Mouse (Mus musculus) bone marrow macrophage, adult 2 months (primary cell): ENCODE results near the gene Ppm1e. TPM values are rescaled to one million over a fixed set of nuclear protein-coding genes. Genes with fewer than 3 reads are reported as not detected.

Experiments used
- H3K27ac ChIP-seq: 2 replicates; pipeline ENCODE4 v1.5.1; 2012; ENCODE audit warnings: low read depth, low read length; ENCODE audit not compliant: insufficient read depth
- H3K4me1 ChIP-seq: 2 replicates; pipeline ENCODE4 v1.6.1; 2012; ENCODE audit warnings: low read length; ENCODE audit not compliant: control insufficient read depth, insufficient read depth
- H3K4me3 ChIP-seq: 2 replicates; pipeline ENCODE4 v1.5.1; 2012; ENCODE audit warnings: mild to moderate bottlenecking, low read length, moderate library complexity; ENCODE audit not compliant: insufficient read depth
- CTCF ChIP-seq: IDR thresholded peaks from 2 replicates; pipeline ENCODE4 v1.5.1; 2012; ENCODE audit warnings: low read depth, mild to moderate bottlenecking, low read length, moderate library complexity
- POLR2A ChIP-seq: IDR thresholded peaks from 2 replicates; pipeline ENCODE4 v1.6.1; 2012; ENCODE audit warnings: mild to moderate bottlenecking, low read depth, low read length, borderline replicate concordance
- polyA plus RNA-seq: library from polyadenylated mRNA; stranded (reverse); fragments of >200 nt; gene quantifications from 2 replicates; pipeline ENCODE4 v1.2.4, GENCODE M21; 2012; ENCODE audit not compliant: missing spikeins, insufficient read depth, insufficient read length

Gene Ppm1e
- polyA plus RNA-seq, 1 experiment: 0.15 TPM

GRCm38 (mm10) chr11:87240141-87240832 lies 118.5 kb downstream of the Ppm1e start:
- no peaks in the 10 kb centered on the region for H3K4me1 ChIP-seq
- no peak overlapping the region for H3K27ac ChIP-seq
- TF ChIP-seq POLR2A (no peak), CTCF (no peak)
- no peak overlapping the region for H3K4me3 ChIP-seq

GRCm38 (mm10) chr11:87238891-87239530 lies 119.8 kb downstream of the Ppm1e start:
- no peaks in the 10 kb centered on the region for H3K4me1 ChIP-seq
- no peak overlapping the region for H3K27ac ChIP-seq
- no peak for TF ChIP-seq POLR2A
- no peak for TF ChIP-seq CTCF

GRCm38 (mm10) chr11:87235486-87235872 lies 123.3 kb downstream of the Ppm1e start:
- Histone ChIP-seq H3K27ac (no peak overlapping the region), H3K4me3 (no peak overlapping the region), H3K4me1 (no peaks in the 10 kb centered on the region)
- TF ChIP-seq POLR2A (no peak), CTCF (no peak)

More at GRCm38 (mm10) chr11:87238891-87239530, 119.8 kb downstream of the Ppm1e start:
- no peak overlapping the region for H3K4me3 ChIP-seq

GRCm38 (mm10) chr11:87234743-87235485 lies 123.9 kb downstream of the Ppm1e start:
- Histone ChIP-seq H3K4me3 (no peak overlapping the region), H3K4me1 (no peaks in the 10 kb centered on the region)
- no peak for TF ChIP-seq CTCF
- TF ChIP-seq POLR2A: no peak

GRCm38 (mm10) chr11:87233377-87233776 lies 125.4 kb downstream of the Ppm1e start:
- Histone ChIP-seq H3K4me1 (no peaks in the 10 kb centered on the region), H3K4me3 (no peak overlapping the region), H3K27ac (no peak overlapping the region)
- TF ChIP-seq CTCF: no peak
- no peak for TF ChIP-seq POLR2A

More at GRCm38 (mm10) chr11:87234743-87235485, 123.9 kb downstream of the Ppm1e start:
- no peak overlapping the region for H3K27ac ChIP-seq

GRCm38 (mm10) chr11:87227056-87227455 lies 131.8 kb downstream of the Ppm1e start:
- Histone ChIP-seq H3K27ac (no peak overlapping the region), H3K4me1 (no peaks in the 10 kb centered on the region), H3K4me3 (no peak overlapping the region)
- TF ChIP-seq CTCF (no peak), POLR2A (no peak)

- Histone ChIP-seq H3K4me1 (no peaks in the 10 kb centered on the region), H3K27ac (no peak overlapping the region), H3K4me3 (no peak overlapping the region)
- TF ChIP-seq CTCF (no peak), POLR2A (no peak)
Measured at GRCm38 (mm10) chr11:87222686-87223085, 136.1 kb downstream of the Ppm1e start.

GRCm38 (mm10) chr11:87212313-87212712 lies 146.5 kb downstream of the Ppm1e start:
- Histone ChIP-seq H3K4me1 (peaks cover 4% of the 10 kb centered on the region), H3K27ac (peak overlapping the region; percentile 53), H3K4me3 (no peak overlapping the region)
- TF ChIP-seq POLR2A (no peak), CTCF (no peak)

Other genes starting within 250 kb of the Ppm1e start
- gene Ska2, start 249.8 kb downstream of the Ppm1e start, polyA plus RNA-seq: 26.7 and 30.5 TPM in 2 replicates
- 10.5 TPM in 2 replicates for gene Trim37, start 231.9 kb downstream of the Ppm1e start, polyA plus RNA-seq
- 3.4 and 3.7 TPM in 2 replicates for gene Rad51c, start 45.9 kb upstream of the Ppm1e start, polyA plus RNA-seq
- gene Tex14, start 46.0 kb upstream of the Ppm1e start, polyA plus RNA-seq: not detected in 2 replicates
- not detected in 2 replicates for gene Gm11492, start 207.6 kb upstream of the Ppm1e start, polyA plus RNA-seq
- not detected in 2 replicates for gene Sept4, start 209.9 kb upstream of the Ppm1e start, polyA plus RNA-seq
- 11.0 and 16.3 TPM in 2 replicates for gene Mtmr4, start 233.1 kb upstream of the Ppm1e start, polyA plus RNA-seq